Mouse (Mus musculus) stomach, postnatal 0 days (tissue): ENCODE data around the gene Chst11. TPM values are rescaled to one million over a fixed set of nuclear protein-coding genes. Genes with fewer than 3 reads are reported as not detected.

Experiments
- ATAC-seq: fragments of 200-750 bp; cut with Nextera tagmentation; 2 replicates; pipeline ENCODE4 v1.8.0; 2017; ENCODE audit not compliant: low FRiP score, low TSS enrichment
- DNase-seq: peaks from one replicate; pipeline ENCODE4 v3.0.0-alpha.2; 2016; ENCODE audit warnings: low spot score
- H3K27ac ChIP-seq: fragments of 300-500 bp; sonication (generic); replicated peaks from 2 replicates; pipeline ENCODE4 v1.5.1; 2014; ENCODE audit warnings: mild to moderate bottlenecking, control low read depth
- H3K27me3 ChIP-seq: fragments of 300-500 bp; sonication (generic); 2 replicates; pipeline ENCODE4 v1.6.1; 2014; ENCODE audit warnings: low read length; ENCODE audit not compliant: control insufficient read depth, insufficient read depth
- H3K36me3 ChIP-seq: fragments of 300-500 bp; sonication (generic); 2 replicates; pipeline ENCODE4 v1.6.1; 2014; ENCODE audit warnings: low read length, mixed read lengths; ENCODE audit not compliant: control insufficient read depth, insufficient read depth
- H3K4me1 ChIP-seq: fragments of 300-500 bp; sonication (generic); replicated peaks from 2 replicates; pipeline ENCODE4 v1.6.1; 2014; ENCODE audit warnings: antibody characterized with exemption; ENCODE audit not compliant: control insufficient read depth, insufficient read depth
- H3K4me2 ChIP-seq: fragments of 300-500 bp; sonication (generic); replicated peaks from 2 replicates; pipeline ENCODE4 v1.6.1; 2014; ENCODE audit warnings: low read depth, mild to moderate bottlenecking, control low read depth, moderate library complexity
- H3K4me3 ChIP-seq: fragments of 300-500 bp; sonication (generic); 2 replicates; pipeline ENCODE4 v1.5.1; 2014; ENCODE audit warnings: low read depth, low read length, control low read depth
- H3K9ac ChIP-seq: fragments of 300-500 bp; sonication (generic); 2 replicates; pipeline ENCODE4 v1.6.1; 2014; ENCODE audit warnings: mild to moderate bottlenecking, low read length, control low read depth, mixed read lengths
- H3K9me3 ChIP-seq: fragments of 300-500 bp; sonication (generic); 2 replicates; pipeline ENCODE4 v1.6.1; 2016; ENCODE audit warnings: low read length; ENCODE audit not compliant: control insufficient read depth
- CTCF ChIP-seq: IDR thresholded peaks from 2 replicates; pipeline ENCODE4 v1.5.1; 2016; ENCODE audit warnings: antibody characterized with exemption, low read depth, mild to moderate bottlenecking, moderate library complexity
- EP300 ChIP-seq: optimal IDR thresholded peaks from 2 replicates; pipeline ENCODE3; 2016; ENCODE audit warnings: antibody characterized with exemption
- WGBS: fragments of 180-500 bp; shearing (Covaris S2); extraction: QIAGEN DNeasy Blood & Tissue Kit; methylation state at CpG from one replicate; pipeline ENCODE4 v1.1.7; 2014; 5-methylcytosine and 5-hydroxymethylcytosine counted together
- polyA plus RNA-seq: library from polyadenylated mRNA; unstranded; fragments of >200 nt; fragmentation: Nextera tagmentation; extraction: Ambion mirVana; gene quantifications from 2 replicates; pipeline ENCODE4 v1.2.1, GENCODE M21; 2015

Chst11 gene
- polyA plus RNA-seq, 1 experiment from 2014 or later = 0.45 TPM

DNA sequence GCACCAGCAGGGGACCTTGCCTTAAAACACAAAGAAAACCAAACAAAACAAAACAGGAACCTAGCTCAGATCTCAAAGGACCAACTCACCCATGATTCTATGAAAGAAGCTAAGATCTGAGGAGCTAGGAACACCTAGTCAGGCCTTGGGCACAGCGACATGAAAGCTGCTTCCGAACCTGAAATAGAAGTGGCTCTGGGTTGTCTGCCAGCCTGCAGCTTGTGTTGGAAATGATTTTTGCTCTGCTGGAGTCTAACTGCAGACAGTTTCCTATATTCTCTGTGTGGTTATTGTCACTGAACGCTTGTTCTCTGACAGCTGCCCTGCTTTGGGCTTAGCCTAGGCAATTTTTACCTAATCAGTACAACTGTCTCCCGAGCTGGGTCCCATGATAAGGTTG is 82.0 kb downstream of the Chst11 start:
- Histone ChIP-seq H3K4me3 (no peak overlapping the region), H3K4me2 (no peak overlapping the region), H3K9me3 (no peaks in the 10 kb centered on the region), H3K4me1 (no peaks in the 10 kb centered on the region), H3K27me3 (no peaks in the 10 kb centered on the region), H3K27ac (no peak overlapping the region), H3K36me3 (no peaks in the 10 kb centered on the region), H3K9ac (no peak overlapping the region)
- WGBS = 74% methylated on average over 4 of the region's 4 CpGs
- TF ChIP-seq EP300 (no peak), CTCF (no peak)
- DNase-seq (no peak), ATAC-seq (no peak)

DNA sequence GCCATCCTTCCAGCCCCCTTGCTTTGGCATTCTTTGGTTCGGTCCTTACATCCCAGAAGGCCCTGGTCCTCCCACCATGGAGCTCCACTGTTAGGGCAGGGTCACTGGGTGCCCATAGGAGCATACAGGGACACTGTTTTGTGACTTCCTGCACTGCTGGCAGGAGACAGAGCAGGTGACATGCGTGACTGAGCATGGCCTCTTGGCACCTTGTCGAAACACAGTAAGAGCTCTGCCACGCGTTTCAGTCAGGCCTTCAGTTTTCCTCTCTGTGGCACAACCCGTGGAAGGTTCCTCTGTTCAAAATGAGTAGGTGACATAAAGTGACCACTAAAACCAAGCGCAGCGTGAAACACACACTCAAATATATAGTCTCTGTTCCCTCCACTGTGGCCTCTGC is 83.2 kb downstream of the Chst11 start:
- H3K9me3 ChIP-seq = no peaks in the 10 kb centered on the region
- ATAC-seq (no peak), DNase-seq (no peak)
- no peak overlapping the region for H3K9ac ChIP-seq
- no peaks in the 10 kb centered on the region for H3K27me3 ChIP-seq
- TF ChIP-seq EP300 (no peak), CTCF (no peak)
- no peak overlapping the region for H3K4me3 ChIP-seq
- no peaks in the 10 kb centered on the region for H3K4me1 ChIP-seq
- no peaks in the 10 kb centered on the region for H3K36me3 ChIP-seq
- no peak overlapping the region for H3K4me2 ChIP-seq
- H3K27ac ChIP-seq = no peak overlapping the region
- 96% methylated on average over 8 of the region's 8 CpGs for WGBS

DNA sequence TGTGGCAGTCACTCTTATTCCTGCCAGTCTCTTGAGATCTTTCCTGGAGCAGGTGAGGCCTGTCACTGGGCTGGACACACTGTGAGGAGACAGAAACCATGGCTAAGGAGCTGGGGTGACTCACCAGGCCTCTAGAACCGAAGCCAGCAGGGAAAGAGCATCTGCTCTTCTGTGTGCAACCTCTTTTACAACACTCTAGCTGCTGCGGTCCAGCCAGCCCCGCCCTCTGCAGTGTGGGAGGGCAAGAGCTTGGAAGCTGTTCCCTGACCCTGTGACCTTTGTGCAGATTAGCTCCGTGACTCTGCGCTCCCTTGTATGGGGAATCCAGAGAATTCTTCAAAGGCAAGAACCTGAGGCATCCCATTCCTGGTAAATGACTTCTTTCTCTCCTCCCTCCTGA is 84.5 kb downstream of the Chst11 start:
- no peaks in the 10 kb centered on the region for H3K9me3 ChIP-seq
- WGBS = 23% methylated on average over 5 of the region's 5 CpGs

DNA sequence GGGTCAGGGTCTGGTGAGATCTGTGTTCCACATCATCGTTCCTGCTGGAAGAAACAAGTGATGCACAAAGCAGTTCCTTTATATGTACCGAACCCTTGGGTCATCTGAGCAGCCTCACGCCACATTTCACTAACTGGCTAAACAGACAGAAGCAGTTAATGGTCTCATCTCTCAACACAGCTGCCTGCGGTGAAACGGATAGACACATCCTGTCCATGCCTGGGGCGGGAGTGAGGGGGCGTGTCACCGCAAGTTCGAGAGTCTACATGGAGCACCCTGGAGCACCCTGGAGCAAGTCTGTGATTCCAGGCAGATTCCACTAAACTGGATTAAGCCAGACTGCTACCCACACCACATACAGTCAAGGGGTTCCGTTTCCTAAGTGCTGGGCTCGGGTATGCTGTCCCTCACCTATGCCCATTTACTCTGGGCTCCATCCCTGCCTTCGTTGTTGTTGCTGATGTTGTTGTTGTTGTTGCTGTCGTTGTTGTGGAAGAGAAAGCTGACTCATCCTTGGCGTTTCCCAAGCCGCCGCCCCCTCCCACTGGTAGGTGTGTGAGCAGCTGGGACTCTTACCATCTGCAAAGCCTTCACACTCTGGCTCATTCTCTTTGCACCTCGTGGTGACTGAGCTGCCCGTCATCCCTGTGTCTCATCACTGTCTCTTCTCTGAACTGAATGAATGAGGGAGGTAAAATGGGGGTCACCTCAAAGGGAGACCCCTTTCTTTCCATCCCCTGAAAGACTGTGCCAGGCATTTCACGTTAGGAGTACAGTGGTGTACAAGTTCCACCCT is 86.7 kb downstream of the Chst11 start:
- 67% methylated on average over 19 of the region's 19 CpGs for WGBS
- no peaks in the 10 kb centered on the region for H3K9me3 ChIP-seq
- no peak overlapping the region for H3K27ac ChIP-seq
- TF ChIP-seq EP300 (no peak), CTCF (no peak)
- ATAC-seq (no peak), DNase-seq (no peak)
- no peak overlapping the region for H3K4me3 ChIP-seq
- no peaks in the 10 kb centered on the region for H3K36me3 ChIP-seq
- no peaks in the 10 kb centered on the region for H3K4me1 ChIP-seq
- no peak overlapping the region for H3K4me2 ChIP-seq
- no peaks in the 10 kb centered on the region for H3K27me3 ChIP-seq
- H3K9ac ChIP-seq = no peak overlapping the region

More for the DNA sequence above, 84.5 kb downstream of the Chst11 start:
- no peak overlapping the region for H3K4me3 ChIP-seq
- H3K36me3 ChIP-seq = no peaks in the 10 kb centered on the region
- no peak overlapping the region for H3K4me2 ChIP-seq
- no peaks in the 10 kb centered on the region for H3K27me3 ChIP-seq
- DNase-seq = peak; percentile 24
- no peak overlapping the region for H3K27ac ChIP-seq
- H3K4me1 ChIP-seq = no peaks in the 10 kb centered on the region
- TF ChIP-seq CTCF (no peak), EP300 (no peak)
- ATAC-seq = peak; percentile 57; the same call in 1 of the 2 replicates
- H3K9ac ChIP-seq = no peak overlapping the region

DNA sequence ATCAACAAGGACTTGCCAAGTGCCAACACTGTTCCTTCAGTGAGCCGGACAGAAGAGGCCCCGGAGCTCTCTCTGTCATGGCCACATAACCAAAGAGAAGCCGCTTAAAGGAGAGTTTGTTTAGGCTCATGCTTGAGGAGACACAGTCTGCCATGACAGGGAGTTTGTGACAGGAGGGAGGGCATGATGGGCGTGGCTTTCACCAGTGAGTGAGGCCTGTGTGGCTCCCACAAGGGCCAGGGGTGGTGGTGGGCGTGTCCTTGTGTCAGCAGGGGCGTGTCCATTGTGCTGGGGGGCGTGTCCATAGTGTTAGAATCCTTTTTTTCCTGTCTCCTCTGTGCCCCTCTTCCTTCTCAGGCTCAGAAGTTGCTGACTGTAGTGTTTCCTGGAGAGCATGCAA is 87.8 kb downstream of the Chst11 start:
- H3K9ac ChIP-seq = no peak overlapping the region
- no peak overlapping the region for H3K27ac ChIP-seq
- H3K4me1 ChIP-seq = no peaks in the 10 kb centered on the region
- no peaks in the 10 kb centered on the region for H3K9me3 ChIP-seq
- no peaks in the 10 kb centered on the region for H3K36me3 ChIP-seq
- TF ChIP-seq EP300 (no peak), CTCF (no peak)
- H3K4me3 ChIP-seq = no peak overlapping the region
- peak; percentile 42 for DNase-seq
- 55% methylated on average over 7 of the region's 7 CpGs for WGBS
- peak; percentile 25; the same call in 1 of the 2 replicates for ATAC-seq
- H3K27me3 ChIP-seq = no peaks in the 10 kb centered on the region
- H3K4me2 ChIP-seq = no peak overlapping the region

DNA sequence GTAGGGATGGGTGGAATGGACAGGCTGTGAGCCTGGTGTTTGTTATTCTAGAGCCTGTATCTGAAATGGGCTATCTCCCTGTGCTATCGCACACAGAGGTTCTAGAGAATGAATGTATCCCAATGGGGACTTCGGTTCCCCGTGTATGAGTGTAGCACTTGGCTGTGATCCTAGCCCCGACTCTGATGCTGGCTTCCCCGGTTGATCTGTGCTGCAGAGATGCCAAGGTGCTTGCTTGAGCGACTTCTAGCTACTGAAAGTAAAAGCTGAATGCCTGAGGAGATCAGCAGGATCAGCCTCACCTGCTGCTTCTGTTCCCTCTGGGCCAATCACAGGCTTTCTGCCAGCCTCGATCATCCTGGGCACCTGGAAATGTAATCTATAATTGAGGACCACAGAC is 91.5 kb downstream of the Chst11 start:
- DNase-seq (no peak), ATAC-seq (no peak)
- H3K9ac ChIP-seq = no peak overlapping the region
- no peak overlapping the region for H3K4me3 ChIP-seq
- 78% methylated on average over 7 of the region's 7 CpGs for WGBS
- no peak for TF ChIP-seq EP300
- TF ChIP-seq CTCF = no peak
- no peaks in the 10 kb centered on the region for H3K36me3 ChIP-seq
- H3K27me3 ChIP-seq = no peaks in the 10 kb centered on the region
- H3K4me1 ChIP-seq = no peaks in the 10 kb centered on the region
- no peak overlapping the region for H3K4me2 ChIP-seq
- no peaks in the 10 kb centered on the region for H3K9me3 ChIP-seq
- no peak overlapping the region for H3K27ac ChIP-seq
